Mouse (Mus musculus): ENCODE measurements around the gene Sidt1. TPM values are rescaled to one million over a fixed set of nuclear protein-coding genes. Genes with fewer than 3 reads are reported as not detected.

The Sidt1 gene
- polyA plus RNA-seq (2015; fragmentation: Nextera tagmentation; extraction: Ambion mirVana): 1.1 and 1.5 TPM in 2 replicates

DNA sequence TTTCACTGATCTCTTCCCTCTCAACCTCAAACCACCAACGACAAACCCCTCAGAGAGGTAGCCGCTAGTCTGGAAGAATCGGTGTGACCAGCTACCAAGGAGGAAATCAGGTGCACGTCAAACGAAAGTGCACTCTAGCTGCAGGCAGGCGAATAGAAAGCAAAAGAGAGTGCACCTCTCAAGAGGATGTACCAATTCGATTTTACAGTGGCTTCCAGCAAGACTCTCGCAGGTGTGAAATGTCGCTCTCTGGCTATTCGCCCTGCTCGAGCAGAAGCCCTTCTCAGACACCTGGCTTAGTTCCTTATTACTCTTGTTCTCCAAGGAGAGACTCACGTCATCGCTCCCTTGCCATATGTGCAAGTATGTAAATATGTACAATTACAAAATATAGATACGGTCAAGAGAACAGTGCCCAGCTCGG lies at the start of gene Sidt1:
TSS of gene Sidt1 (minus strand) at position 336 of the 424 bp plus-strand sequence.
- H3K4me1 ChIP-seq (replicated peaks): 0 out of 2 replicates have a peak, but pooled peaks cover 6% of the 10 kb centered on the region
- H3K36me3 ChIP-seq: no peaks in the 10 kb centered on the region
- H3K27ac ChIP-seq: no peak within 1 kb of the TSS
- no peaks in the 10 kb centered on the region for H3K9me3 ChIP-seq
- H3K9ac ChIP-seq: peak within 1 kb of the TSS; percentile 60
- ATAC-seq: peak; percentile 78
- H3K4me2 ChIP-seq (replicated peaks): peak within 1 kb of the TSS; percentile 100
- H3K4me3 ChIP-seq (replicated peaks): peak within 1 kb of the TSS; percentile 61
- 4% methylated on average over 15 of the region's 15 CpGs for WGBS
- 0 out of 2 replicates have a peak, but pooled peaks cover 3% of the 10 kb centered on the region for H3K27me3 ChIP-seq (replicated peaks)

DNA sequence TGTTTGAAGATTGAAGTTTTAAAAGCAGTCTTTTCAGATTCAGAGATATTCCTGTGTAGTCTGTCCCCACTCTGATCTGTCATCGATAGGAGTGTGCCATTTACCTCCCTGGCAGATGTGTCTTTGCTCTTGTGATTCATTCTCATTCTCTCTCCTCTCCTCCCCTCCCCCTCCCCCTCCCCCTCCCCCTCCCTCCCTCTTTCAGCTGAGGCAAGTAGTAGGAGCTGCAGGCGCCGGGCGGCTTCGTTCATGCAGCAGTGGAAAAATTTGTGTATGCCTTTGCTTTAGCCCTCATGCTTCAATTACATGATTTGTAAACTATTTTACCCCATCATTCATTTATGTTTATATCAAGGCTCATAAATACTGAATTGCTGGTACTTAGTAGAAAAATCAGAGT lies 48.6 kb upstream of the Sidt1 start:
- Histone ChIP-seq H3K4me2 (replicated peaks) (no peak overlapping the region), H3K27ac (no peak overlapping the region), H3K4me1 (replicated peaks) (no peaks in the 10 kb centered on the region), H3K4me3 (replicated peaks) (no peak overlapping the region), H3K36me3 (no peaks in the 10 kb centered on the region), H3K27me3 (replicated peaks) (no peaks in the 10 kb centered on the region), H3K9me3 (no peaks in the 10 kb centered on the region), H3K9ac (no peak overlapping the region)
- 44% methylated on average over 5 of the region's 5 CpGs for WGBS
- ATAC-seq: no peak

DNA sequence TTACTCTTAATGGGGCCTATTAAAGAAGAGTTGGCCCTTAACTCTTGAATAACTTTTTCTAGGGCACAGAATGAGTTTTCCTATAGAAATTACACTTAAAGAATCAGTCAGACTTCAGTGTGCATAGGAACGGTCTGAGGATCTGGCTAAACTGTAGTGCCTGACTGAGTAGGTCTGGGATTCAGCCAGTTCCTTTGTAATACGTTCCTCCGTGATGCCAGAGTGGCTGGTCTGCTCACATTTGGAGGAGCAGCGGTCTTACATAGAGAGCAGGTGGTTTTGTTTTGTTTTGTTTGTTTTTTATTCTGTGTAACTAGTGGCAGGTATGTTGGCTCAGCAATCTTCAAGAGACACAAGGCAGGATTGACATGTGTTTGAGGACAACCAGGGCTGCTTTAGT lies 47.0 kb upstream of the Sidt1 start:
- H3K4me2 ChIP-seq (replicated peaks): no peak overlapping the region
- no peak overlapping the region for H3K4me3 ChIP-seq (replicated peaks)
- WGBS: 44% methylated on average over 4 of the region's 4 CpGs
- no peaks in the 10 kb centered on the region for H3K36me3 ChIP-seq
- no peak overlapping the region for H3K27ac ChIP-seq
- ATAC-seq: no peak
- no peaks in the 10 kb centered on the region for H3K4me1 ChIP-seq (replicated peaks)
- no peak overlapping the region for H3K9ac ChIP-seq
- H3K27me3 ChIP-seq (replicated peaks): no peaks in the 10 kb centered on the region
- H3K9me3 ChIP-seq: no peaks in the 10 kb centered on the region

DNA sequence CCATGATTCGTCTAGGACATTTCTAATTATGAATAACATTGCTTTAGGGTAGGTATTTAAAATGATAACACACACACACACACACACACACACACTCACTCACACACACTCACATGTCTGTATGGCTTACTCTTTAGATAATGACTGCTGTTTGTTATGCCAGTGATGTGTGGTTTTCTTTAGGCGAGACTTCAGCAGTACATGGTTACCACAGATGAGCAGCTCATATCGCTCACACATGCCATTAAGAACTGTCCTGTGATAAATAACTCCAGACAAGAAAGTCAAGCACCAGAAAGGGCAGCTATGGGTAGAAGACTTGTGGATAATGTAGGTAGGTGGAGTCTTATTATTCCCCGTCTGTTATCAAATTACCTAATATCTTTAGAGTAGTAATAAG lies 42.5 kb upstream of the Sidt1 start:
- H3K9ac ChIP-seq: no peak overlapping the region
- H3K4me3 ChIP-seq (replicated peaks): no peak overlapping the region
- no peaks in the 10 kb centered on the region for H3K4me1 ChIP-seq (replicated peaks)
- no peak for ATAC-seq
- WGBS: 84% methylated on average over 4 of the region's 4 CpGs
- no peak overlapping the region for H3K4me2 ChIP-seq (replicated peaks)
- H3K36me3 ChIP-seq: peaks cover 6% of the 10 kb centered on the region
- H3K27ac ChIP-seq: no peak overlapping the region
- no peaks in the 10 kb centered on the region for H3K27me3 ChIP-seq (replicated peaks)
- no peaks in the 10 kb centered on the region for H3K9me3 ChIP-seq

DNA sequence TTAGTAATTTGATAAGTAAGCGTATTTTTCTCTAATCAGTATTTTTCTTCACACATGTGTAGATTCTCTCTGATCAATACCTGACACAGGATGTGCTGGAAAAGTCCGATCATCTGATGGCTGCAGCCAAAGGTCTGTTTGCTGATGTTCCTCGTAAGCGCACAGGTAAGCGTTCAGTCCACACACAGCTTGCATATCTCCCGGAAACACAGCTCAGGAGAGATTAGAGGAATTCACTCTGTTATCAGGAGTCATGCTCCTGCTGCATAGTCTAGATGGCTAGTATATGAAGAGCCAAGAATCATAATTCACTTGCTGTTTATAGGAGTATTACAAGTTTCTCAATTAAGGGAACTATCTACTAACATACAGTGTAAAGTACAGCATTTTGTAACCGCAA lies 32.5 kb upstream of the Sidt1 start:
- Histone ChIP-seq H3K4me2 (replicated peaks) (no peak overlapping the region), H3K4me3 (replicated peaks) (no peak overlapping the region), H3K9ac (no peak overlapping the region), H3K27ac (no peak overlapping the region), H3K36me3 (no peaks in the 10 kb centered on the region), H3K4me1 (replicated peaks) (no peaks in the 10 kb centered on the region), H3K9me3 (no peaks in the 10 kb centered on the region), H3K27me3 (replicated peaks) (no peaks in the 10 kb centered on the region)
- no peak for ATAC-seq
- WGBS: 79% methylated on average over 7 of the region's 7 CpGs

DNA sequence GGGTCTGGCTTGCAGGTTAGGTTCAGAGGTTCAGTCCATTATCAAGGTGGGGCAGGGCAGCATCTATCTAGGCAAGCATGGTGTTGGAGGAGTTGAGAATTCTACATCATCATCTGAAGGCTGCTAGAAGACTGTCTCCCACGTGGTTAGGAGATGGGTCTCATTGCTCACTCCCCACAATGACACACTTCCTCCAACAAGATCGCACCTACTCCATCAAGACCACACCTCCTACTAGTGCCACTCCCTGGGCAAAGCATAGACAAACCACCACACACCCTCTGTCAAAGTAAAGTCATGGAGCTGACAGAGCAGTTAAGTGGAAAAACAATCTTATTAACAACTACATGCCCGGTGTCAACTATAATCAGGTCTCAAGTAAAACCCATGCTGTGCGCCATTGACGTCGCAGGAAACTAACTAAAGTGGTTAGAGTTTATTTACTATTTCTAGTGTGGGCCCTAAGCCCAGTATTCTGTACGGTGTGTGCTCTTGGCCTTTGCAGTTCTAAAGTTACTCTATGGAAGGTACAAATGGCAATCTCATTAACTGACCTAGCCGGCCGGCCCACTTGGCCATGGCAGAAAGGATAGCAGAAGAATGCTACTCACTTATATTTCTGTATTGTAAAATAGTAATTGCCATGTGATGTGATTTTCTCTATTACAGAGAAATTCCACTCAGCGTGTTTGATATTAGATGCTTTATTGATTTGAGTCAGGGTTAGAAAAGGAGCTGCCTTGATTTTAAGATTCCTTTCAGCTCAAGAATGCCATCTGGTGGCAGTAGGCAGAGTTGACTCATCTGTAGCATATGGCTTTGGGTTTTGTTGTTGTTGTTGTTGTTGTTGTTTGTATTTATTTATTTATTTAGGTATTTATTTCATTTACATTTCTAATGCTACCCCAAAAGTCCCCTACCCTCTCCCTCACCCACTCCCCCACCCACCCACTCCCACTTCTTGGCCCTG lies 29.2 kb upstream of the Sidt1 start:
- no peaks in the 10 kb centered on the region for H3K4me1 ChIP-seq (replicated peaks)
- no peak overlapping the region for H3K4me3 ChIP-seq (replicated peaks)
- no peaks in the 10 kb centered on the region for H3K27me3 ChIP-seq (replicated peaks)
- H3K27ac ChIP-seq: no peak overlapping the region
- H3K36me3 ChIP-seq: no peaks in the 10 kb centered on the region; the same call in 1 of the 2 replicates
- 88% methylated on average over 10 of the region's 10 CpGs for WGBS
- H3K9ac ChIP-seq: no peak overlapping the region
- ATAC-seq: no peak; the same call in 1 of the 2 replicates
- no peaks in the 10 kb centered on the region for H3K9me3 ChIP-seq
- no peak overlapping the region for H3K4me2 ChIP-seq (replicated peaks)

DNA sequence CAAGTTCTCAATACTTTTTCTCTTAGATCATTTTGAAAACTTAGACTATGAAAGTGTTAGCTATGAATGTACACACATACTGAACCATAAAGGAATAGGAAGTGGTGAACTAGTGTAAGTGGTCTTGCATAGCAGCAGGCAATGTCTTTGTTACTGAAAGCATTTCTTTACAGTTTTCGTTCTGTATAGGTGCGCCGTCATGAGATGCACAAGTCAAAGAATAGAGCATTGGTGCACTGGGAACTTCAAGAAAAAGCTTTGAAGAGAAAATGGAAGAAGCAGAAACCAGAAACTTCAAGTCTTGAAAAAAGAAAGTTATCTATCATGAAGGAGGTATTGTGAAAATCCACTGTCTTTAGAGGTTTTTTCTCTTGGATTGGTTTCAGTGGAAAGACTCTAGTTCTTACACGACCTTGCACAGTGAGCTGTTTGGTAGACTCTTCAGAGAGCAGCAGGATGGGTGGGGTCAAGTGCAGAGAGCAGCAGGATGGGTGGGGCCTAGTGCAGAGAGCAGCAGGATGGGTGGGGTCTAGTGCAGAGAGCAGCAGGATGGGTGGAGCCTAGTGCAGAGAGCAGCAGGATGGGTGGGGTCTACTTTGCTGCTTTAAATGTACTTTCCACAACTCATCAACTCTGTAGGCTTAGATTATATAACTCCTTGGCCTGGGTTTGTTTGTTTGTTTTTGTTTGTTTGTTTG lies 24.7 kb upstream of the Sidt1 start:
- H3K27me3 ChIP-seq (replicated peaks): no peaks in the 10 kb centered on the region
- peak; percentile 92 for ATAC-seq
- no peak overlapping the region for H3K9ac ChIP-seq
- no peaks in the 10 kb centered on the region for H3K9me3 ChIP-seq
- WGBS: 74% methylated on average over 4 of the region's 4 CpGs
- H3K4me1 ChIP-seq (replicated peaks): no peaks in the 10 kb centered on the region
- H3K27ac ChIP-seq: no peak overlapping the region
- H3K4me3 ChIP-seq (replicated peaks): no peak overlapping the region
- H3K4me2 ChIP-seq (replicated peaks): no peak overlapping the region
- no peaks in the 10 kb centered on the region; the same call in 1 of the 2 replicates for H3K36me3 ChIP-seq

DNA sequence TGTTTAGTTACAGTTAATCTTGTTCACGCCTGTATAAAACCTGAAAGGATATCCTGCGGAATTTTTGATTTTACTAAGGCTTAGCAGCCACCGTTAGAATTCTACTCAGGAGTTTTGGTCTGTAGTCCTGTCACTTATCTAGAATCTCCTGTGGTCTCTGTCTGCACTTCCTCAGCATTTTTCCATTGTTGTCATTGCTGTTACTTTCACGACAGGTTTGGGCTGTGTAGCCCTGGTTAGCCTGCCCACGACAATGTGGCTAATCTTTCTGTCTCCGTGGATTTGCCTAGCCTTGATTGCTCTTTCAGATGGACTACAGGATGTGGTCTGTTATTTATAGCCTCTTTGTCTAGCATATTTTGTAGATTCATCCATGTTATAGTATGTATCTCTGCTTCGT lies 23.3 kb upstream of the Sidt1 start:
- 59% methylated on average over 7 of the region's 7 CpGs for WGBS
- H3K4me3 ChIP-seq (replicated peaks): no peak overlapping the region

DNA sequence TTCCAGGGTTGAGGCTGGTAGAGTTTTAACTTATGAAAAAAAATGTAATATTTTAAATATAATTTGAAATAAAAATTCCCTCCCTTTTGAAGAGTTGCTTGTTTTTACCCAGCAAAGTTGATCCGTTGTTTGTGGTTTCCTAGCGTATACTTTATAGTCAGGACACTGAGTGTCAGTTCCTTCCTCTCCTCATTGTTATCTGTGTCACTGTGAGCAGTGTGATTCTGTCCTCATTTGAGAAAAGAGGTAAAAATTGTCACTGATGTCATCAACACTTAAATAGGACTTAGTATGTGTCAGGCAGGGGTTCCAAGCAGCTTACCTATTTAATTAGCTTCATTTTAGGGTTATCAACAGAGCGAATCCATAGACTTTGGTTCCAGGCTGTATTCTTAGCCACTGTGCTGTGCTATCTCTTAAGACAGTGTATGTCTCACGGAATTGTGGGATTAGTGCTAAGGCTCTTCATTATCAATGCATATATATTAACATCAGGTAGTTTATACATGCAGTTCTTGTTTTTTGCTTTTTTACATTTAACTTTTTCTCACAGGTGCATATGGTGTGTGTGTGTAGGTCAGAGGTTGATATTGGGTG lies 16.9 kb upstream of the Sidt1 start:
- no peak for ATAC-seq
- Histone ChIP-seq H3K4me3 (replicated peaks) (no peak overlapping the region), H3K27me3 (replicated peaks) (no peaks in the 10 kb centered on the region), H3K9ac (no peak overlapping the region), H3K4me1 (replicated peaks) (peaks cover 9% of the 10 kb centered on the region), H3K27ac (no peak overlapping the region), H3K9me3 (no peaks in the 10 kb centered on the region), H3K36me3 (no peaks in the 10 kb centered on the region), H3K4me2 (replicated peaks) (no peak overlapping the region)
- WGBS: 71% methylated on average over 4 of the region's 4 CpGs

More for the DNA sequence above, 23.3 kb upstream of the Sidt1 start:
- Histone ChIP-seq H3K27ac (no peak overlapping the region), H3K9me3 (no peaks in the 10 kb centered on the region), H3K36me3 (no peaks in the 10 kb centered on the region; the same call in 1 of the 2 replicates), H3K4me2 (replicated peaks) (no peak overlapping the region), H3K27me3 (replicated peaks) (no peaks in the 10 kb centered on the region), H3K4me1 (replicated peaks) (no peaks in the 10 kb centered on the region), H3K9ac (no peak overlapping the region)
- ATAC-seq: no peak

DNA sequence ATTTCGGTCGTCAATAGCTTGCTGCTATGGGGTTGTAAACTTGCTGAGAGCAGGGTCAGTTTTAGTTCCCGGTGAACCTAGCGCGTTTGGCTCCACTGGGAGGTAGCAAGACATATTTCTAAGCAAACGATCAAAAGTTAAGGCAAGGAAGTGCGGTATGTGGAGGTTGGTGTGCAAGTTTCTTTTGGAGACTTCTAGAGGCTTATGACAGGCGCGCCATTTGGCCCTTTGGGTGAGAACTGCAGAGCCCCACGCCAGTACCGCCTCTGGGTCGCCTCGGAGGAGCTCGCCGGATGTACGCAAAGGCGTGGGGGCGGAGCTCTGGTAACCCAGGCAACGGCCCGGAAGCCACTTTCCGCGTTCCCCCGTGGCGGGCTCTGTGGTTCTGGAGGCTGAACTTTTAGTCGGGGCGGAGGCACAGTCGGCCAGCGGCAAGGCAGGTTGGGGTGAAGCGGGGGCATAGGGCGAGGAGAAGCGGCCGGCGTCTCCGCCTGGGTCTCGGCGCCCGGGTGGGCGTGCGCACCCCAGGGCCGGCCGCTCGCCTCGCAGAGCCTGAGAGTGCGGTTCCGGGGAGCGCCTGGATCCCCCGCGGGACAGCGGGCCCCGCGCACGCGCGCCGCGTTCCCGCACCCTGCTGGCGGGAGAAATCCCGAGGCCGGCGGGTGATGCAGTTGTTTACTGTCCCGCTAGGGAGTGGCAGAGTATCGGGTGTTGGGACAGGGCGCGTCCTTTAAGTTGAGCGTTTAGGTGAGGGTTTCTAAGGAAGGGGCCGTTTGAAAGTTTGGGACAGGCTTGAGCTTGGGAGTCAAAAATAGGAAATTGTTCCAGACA lies 14.3 kb upstream of the Sidt1 start, which contains the start of gene Spice1:
TSS of gene Spice1 (plus strand) at position 51 of the 831 bp plus-strand sequence.
- ATAC-seq: peak; percentile 100
- peak within 1 kb of the TSS; percentile 92 for H3K4me3 ChIP-seq (replicated peaks)
- no peaks in the 10 kb centered on the region for H3K36me3 ChIP-seq
- WGBS: under 1% methylated on average over 67 of the region's 67 CpGs
- H3K4me1 ChIP-seq (replicated peaks): peaks cover 9% of the 10 kb centered on the region
- H3K4me2 ChIP-seq (replicated peaks): peak within 1 kb of the TSS; percentile 65
- peak within 1 kb of the TSS; percentile 96 for H3K27ac ChIP-seq
- H3K9ac ChIP-seq: peak within 1 kb of the TSS; percentile 84
- no peaks in the 10 kb centered on the region for H3K9me3 ChIP-seq
- H3K27me3 ChIP-seq (replicated peaks): no peaks in the 10 kb centered on the region

DNA sequence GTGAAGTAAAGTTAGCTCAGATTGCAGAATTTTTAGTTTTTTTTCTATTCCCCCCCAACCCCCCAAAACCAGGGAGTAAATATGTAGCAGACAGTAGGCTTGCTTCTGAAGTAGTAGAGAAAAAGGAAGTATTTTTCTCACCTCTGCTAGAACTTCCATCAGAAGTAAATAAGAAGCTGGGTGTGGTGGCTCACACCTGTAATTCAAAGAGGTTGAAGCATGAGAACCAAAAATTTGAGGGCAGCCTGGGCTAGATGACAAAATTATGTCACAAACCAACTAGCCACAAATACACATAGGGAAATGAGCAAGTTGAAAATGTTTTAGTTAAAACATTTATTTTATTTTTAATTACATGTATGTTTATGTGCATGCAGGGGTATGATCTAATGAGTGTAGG lies 4.5 kb upstream of the Sidt1 start:
- 0 out of 2 replicates have a peak, but pooled peaks cover 3% of the 10 kb centered on the region for H3K27me3 ChIP-seq (replicated peaks)
- H3K4me3 ChIP-seq (replicated peaks): no peak overlapping the region
- no peak for ATAC-seq
- H3K9ac ChIP-seq: no peak overlapping the region
- H3K36me3 ChIP-seq: no peaks in the 10 kb centered on the region
- no peak overlapping the region for H3K27ac ChIP-seq
- H3K4me2 ChIP-seq (replicated peaks): no peak overlapping the region
- no peaks in the 10 kb centered on the region for H3K9me3 ChIP-seq
- H3K4me1 ChIP-seq (replicated peaks): no peaks in the 10 kb centered on the region
